Mouse (Mus musculus) ovary, postnatal 10 days (tissue): ENCODE results near the gene Mup21.
"Not testable (repeated sequence)": the region's sequence is repeated elsewhere in the genome, so short reads cannot be mapped to it uniquely, and the experiment has no call there.

Source experiments
- DNase-seq: peaks from one replicate; pipeline ENCODE4 v3.0.0; 2022; ENCODE audit warnings: low spot score

Gene Mup21

DNA sequence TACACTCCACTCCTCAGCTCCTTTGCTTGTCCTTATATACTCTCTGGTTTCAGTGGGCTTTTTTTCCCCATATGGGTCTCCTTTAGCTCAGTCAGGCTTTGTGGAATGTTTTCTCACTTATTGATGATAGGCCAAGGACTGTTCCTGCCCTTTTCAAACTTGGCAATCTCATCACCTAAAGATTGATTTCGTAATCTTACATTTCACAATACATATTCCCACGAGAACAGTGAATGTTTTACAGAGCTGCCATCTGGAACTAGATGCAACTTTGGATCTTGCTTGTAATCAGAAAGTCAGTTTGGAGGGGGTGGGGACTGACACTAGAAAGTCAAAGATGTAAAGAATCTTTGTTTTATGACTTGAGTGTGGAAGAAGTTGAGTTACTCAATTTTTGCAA lies at the start of gene Mup21:
Mup21 (minus strand) TSS at position 53 of the 400 bp plus-strand sequence.
- no peak for DNase-seq

DNA sequence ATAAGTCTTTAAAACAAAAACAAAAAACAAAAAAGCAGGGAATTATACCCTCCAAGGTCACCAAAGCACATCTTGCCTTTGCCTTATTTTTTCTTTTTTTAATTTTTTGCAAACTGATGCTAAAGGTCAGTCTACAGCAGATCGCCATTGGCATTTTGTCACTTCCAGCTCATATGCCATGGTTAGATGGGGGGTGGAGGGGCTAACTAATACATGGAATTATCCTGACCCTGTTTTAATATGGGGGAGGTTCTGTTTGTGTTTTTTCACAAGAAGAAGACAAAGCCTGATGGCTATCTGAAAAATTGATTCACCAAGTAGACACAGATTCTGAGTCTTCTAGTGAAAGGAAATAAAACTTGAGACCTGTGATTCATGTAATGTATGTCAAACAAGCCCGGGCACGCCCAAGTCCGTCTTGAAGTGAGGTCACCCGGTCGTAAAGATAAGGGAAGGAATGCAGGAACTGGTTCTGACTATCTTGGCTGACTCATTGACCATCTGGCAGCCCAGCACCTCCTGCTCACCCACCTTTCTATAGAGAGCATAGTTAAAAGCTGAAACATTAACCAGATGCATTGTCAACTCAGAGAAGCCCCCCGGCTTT lies 49.4 kb upstream of the Mup21 start:
- no peak for DNase-seq

DNA sequence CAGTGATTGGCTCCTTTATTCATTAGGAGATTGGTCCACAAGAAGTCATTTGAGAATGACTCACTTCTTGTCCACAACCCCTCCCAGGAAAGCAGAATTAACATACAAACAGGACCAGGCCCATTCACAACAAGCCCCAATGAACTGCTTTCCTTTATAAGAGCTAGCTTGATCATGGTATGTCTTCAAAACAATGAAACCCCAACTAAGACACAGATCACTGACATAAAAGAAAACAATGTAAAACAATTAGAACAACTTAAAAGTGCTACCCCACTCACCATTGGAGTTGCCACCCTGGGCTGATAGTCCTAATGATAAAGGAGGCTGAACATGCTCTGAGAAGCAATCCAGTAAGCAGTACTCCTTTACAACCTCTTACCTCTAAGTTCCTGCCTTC lies 38.1 kb upstream of the Mup21 start:
- DNase-seq = no peak

DNA sequence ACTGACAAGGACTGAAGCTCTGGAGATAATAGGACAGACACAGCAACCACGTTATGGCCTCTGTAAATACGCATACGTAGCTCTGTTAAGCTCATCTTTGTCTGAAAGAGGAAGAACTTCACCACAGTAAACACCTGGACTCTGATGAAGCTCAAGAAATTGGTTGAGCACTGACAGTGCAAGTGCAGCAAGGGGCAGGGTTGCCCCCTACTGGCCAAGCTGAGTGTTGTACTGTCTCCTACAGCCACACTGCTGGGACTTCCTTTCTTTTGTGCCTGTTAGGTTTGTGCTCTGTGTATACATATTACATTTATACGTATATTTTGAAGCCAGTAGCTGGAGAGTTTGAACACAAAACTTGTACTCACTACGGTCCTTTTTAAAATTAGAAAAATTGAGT lies 26.6 kb upstream of the Mup21 start:
- no peak for DNase-seq

DNA sequence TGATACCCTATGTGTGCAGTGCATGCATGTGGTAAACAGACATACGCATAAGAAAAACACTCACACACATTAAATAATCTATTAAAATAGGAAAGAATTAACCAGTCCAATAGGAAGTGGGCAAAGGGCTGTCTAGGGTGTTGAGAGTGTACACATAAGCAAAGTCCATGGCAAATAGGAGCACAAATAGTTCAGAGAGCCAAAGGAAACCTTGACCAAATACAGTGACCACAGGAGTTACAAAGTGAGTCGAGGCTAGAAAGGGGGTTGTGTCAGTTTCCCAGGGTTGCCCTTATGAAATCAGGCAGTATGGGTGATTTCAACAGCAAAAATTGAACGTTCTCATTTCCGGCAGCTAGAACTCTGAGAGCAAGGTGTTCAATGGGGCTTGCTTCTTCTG lies 23.8 kb upstream of the Mup21 start:
- no peak for DNase-seq

DNA sequence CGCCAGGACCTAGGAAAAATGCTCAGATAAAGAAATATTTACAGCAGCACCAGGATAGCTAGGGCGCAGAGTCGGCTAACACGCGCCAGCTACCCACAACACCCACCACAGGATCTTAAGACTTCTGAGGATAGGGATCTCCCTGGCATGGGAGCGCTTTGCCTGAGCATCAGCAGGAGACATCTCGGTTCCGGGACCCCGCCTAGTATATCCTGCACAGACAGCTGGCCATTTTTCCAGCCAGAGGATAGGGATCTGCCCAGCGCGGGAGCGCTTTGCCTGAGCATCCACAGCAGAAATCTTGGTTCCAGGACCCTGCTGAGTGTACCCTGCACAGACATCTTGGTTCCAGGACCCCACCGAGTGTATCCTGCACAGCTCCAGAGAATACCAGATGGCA lies 17.0 kb upstream of the Mup21 start:
- DNase-seq = not testable (repeated sequence)

DNA sequence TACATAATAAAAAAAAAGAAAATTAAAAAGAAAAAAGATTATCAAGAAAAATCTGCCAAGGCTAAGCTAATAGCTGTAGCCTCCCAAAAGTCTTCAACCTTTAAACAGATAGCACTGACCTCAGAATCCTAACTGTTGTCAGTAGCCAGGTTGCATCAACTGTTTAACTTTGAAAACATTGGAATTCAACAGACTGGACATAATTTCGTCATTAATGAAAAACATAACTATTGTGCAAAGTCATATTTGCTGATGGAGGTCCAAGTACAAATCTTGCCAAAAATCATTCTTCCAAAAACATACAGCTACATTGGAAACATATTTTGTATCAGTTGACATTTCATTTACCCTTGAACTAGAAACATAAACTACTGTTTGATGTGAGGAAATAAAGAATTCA lies 7.7 kb upstream of the Mup21 start:
- DNase-seq = no peak

DNA sequence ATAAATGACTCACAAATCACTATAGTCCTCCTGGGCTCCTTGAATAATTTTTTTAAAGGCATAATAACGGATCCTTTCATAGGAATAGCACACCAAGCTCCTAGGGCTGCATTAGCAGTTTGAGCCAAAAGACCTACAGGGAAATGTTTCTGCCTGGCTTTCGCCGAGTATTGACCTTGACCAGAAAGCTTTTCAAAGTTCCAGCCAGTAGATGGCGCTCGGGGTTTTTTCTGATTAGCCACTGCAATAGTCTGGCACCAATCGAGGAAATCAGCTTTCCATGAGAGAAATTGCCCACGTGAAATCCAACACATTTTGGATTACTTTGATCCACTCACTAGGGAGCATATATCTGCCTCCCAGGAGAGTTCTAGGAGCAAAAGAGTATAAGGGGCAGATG lies 17.0 kb downstream of the Mup21 start:
- DNase-seq = no peak

DNA sequence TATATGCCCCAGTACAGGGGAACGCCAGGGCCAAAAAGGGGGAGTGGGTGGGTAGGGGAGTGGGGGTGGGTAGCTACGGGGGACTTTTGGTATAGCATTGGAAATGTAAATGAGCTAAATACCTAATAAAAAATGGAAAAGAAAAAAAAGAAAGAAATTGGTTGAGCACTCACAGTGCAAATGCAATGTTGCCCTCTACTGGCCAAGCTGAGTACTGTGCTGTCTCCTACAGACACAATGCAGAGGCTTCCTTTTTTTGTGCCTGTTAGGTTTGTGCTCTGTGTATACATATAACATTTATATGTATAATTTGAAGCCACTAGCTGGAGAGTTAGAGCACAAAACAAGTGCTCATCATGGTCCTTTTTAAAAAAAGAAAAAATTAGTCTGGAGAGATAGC lies 47.3 kb downstream of the Mup21 start:
- not testable (repeated sequence) for DNase-seq
